ENCODE assay signal across 9 mouse cellular contexts in genomic region chr12:108274313-108274595, GRCm38 (mm10). TPM values are rescaled to one million over a fixed set of nuclear protein-coding genes. Genes with fewer than 3 reads are reported as not detected.
DNase-seq lines count a peak whose midpoint lies in the region; ATAC-seq and TF ChIP-seq lines count a peak whose summit lies in the region.
"Had no signal": no experiment of that assay in that cellular context is flagged by ENCODE, and none has a peak within 500 bp of the region (broad histone marks: within the 10 kb centered on the region; RNA-seq: fewer than 3 reads in every experiment).

No protein-coding gene starts in this region.

- WGBS in kidney, adult 2 months, result 2% methylated on average over 35 of the region's 35 CpGs
- under 1% methylated on average over 35 of the region's 35 CpGs for WGBS in hindbrain, embryonic 10.5 days
- under 1% methylated on average over 27 of the region's 35 CpGs for WGBS in midbrain, embryonic 12.5 days

- no peak overlapping the region for H3K27ac ChIP-seq in kidney, adult 2 months (ENCODE audit: insufficient read depth, low read depth, low read length)
- H3K27ac ChIP-seq in hindbrain, embryonic 10.5 days, result peak overlapping the region; percentile 97
- peak overlapping the region; percentile 81 for H3K27ac ChIP-seq in midbrain, embryonic 12.5 days (replicated peaks)

- peak overlapping the region; percentile 65 for H3K4me3 ChIP-seq in kidney, adult 2 months (ENCODE audit: insufficient read depth, low read depth, low read length)
- H3K4me3 ChIP-seq in hindbrain, embryonic 10.5 days, result peak overlapping the region; percentile 91
- peak overlapping the region; percentile 86 for H3K4me3 ChIP-seq in midbrain, embryonic 12.5 days

- no peaks in the 10 kb centered on the region for H3K9me3 ChIP-seq in hindbrain, embryonic 10.5 days
- no peaks in the 10 kb centered on the region for H3K9me3 ChIP-seq in midbrain, embryonic 12.5 days

- no peak for DNase-seq in kidney, adult 2 months
- no peak for DNase-seq in kidney, adult 8-10 months
- peak; percentile 47 to 51 for DNase-seq in cerebellum, postnatal 10 days
- no peak for DNase-seq in hindbrain, embryonic 10.5 days (ENCODE audit: low spot score)
- no peak for DNase-seq in frontal cortex, postnatal 14 days (ENCODE audit: low spot score in 2 of 2)
- DNase-seq in left cerebral cortex, postnatal 10 days (ENCODE audit: extremely low spot score in 1 of 2, low spot score in 2 of 2), result no peak
- DNase-seq in adrenal gland, postnatal 36 days, result no peak

- TF ChIP-seq POLR2A in kidney, adult 2 months (IDR thresholded peaks at IDR 0.05; ENCODE audit: low read depth, low read length), result no peak

- H3K27me3 ChIP-seq in kidney, adult 2 months (replicated peaks; ENCODE audit: control insufficient read depth, insufficient read depth, low read length), result no peaks in the 10 kb centered on the region
- H3K27me3 ChIP-seq in hindbrain, embryonic 10.5 days (ENCODE audit: insufficient read depth, poor library complexity, severe bottlenecking), result no peaks in the 10 kb centered on the region; the same call in 1 of the 2 replicates
- peaks cover 5% of the 10 kb centered on the region; the same call in 1 of the 2 replicates for H3K27me3 ChIP-seq in midbrain, embryonic 12.5 days

- no peak for TF ChIP-seq CTCF in kidney, adult 2 months (conservative IDR thresholded peaks at IDR 0.05; ENCODE audit: insufficient read depth, insufficient read length, low read depth, low read length)

- no peaks in the 10 kb centered on the region for H3K36me3 ChIP-seq in kidney, adult 2 months (ENCODE audit: control insufficient read depth, insufficient read depth, low read length)
- H3K36me3 ChIP-seq in hindbrain, embryonic 10.5 days, result peaks cover 28% of the 10 kb centered on the region
- H3K36me3 ChIP-seq in midbrain, embryonic 12.5 days, result 0 out of 2 replicates have a peak, but pooled peaks cover 7% of the 10 kb centered on the region

- H3K4me2 ChIP-seq in midbrain, embryonic 12.5 days (replicated peaks), result peak overlapping the region; percentile 99

- H3K4me1 ChIP-seq in kidney, adult 2 months (ENCODE audit: control insufficient read depth, insufficient read depth, low read length), result peaks cover 25% of the 10 kb centered on the region
- peaks cover 98% of the 10 kb centered on the region for H3K4me1 ChIP-seq in hindbrain, embryonic 10.5 days (replicated peaks)
- H3K4me1 ChIP-seq in midbrain, embryonic 12.5 days, result peaks cover 84% of the 10 kb centered on the region

- ATAC-seq in midbrain, embryonic 12.5 days (ENCODE audit: low FRiP score, low read depth), result no peak

- peak overlapping the region; percentile 95 for H3K9ac ChIP-seq in midbrain, embryonic 12.5 days (replicated peaks)

- intact Hi-C loops in left cerebral cortex, postnatal 10 days (cut with DNase I), result loop anchor here (5.0 kb wide), 1 partner anchor 67 kb away; no protein-coding TSS in a partner anchor

RNA-seq across cellular contexts. Expression of gene Ccdc85c, which starts 1.0 kb away (rescaled TPM):
- 15.7 and 19.4 TPM in 2 replicates for polyA plus RNA-seq in kidney, adult 2 months (2012; rRNA removed)
- polyA plus RNA-seq in hindbrain, embryonic 10.5 days (2016; fragmentation: Nextera tagmentation; extraction: Ambion mirVana), result 14.3 and 16.0 TPM in 2 replicates
- 17.0 and 21.6 TPM in 2 replicates for polyA plus RNA-seq in midbrain, embryonic 12.5 days (2016; fragmentation: Nextera tagmentation; extraction: Ambion mirVana)
- total RNA-seq in left cerebral cortex, postnatal 10 days (2021), result 10 to 100 TPM; 58.9 to 59.6 TPM
- total RNA-seq in adrenal gland, postnatal 36 days (2021), result 10 to 100 TPM; 21.6 to 28.8 TPM

RNA-seq across cellular contexts. Expression of gene Hhipl1, which starts 31.8 kb away (rescaled TPM):
- polyA plus RNA-seq in kidney, adult 2 months (2012; rRNA removed), result 0.31 and 0.42 TPM in 2 replicates
- polyA plus RNA-seq in hindbrain, embryonic 10.5 days (2016; fragmentation: Nextera tagmentation; extraction: Ambion mirVana), result 3.0 and 3.2 TPM in 2 replicates
- 5.0 and 6.2 TPM in 2 replicates for polyA plus RNA-seq in midbrain, embryonic 12.5 days (2016; fragmentation: Nextera tagmentation; extraction: Ambion mirVana)
- total RNA-seq in left cerebral cortex, postnatal 10 days (2021), result 1 to 10 TPM; 7.6 to 7.8 TPM
- under 1 TPM; 0.76 to 0.86 TPM for total RNA-seq in adrenal gland, postnatal 36 days (2021)
- total RNA-seq: neutrophil, adult 5-6 weeks had no signal

RNA-seq across cellular contexts. Expression of gene Cyp46a1, which starts 59.9 kb away (rescaled TPM):
- polyA plus RNA-seq in kidney, adult 2 months (2012; rRNA removed), result 4.1 and 5.1 TPM in 2 replicates
- polyA plus RNA-seq in hindbrain, embryonic 10.5 days (2016; fragmentation: Nextera tagmentation; extraction: Ambion mirVana), result 17.8 and 19.1 TPM in 2 replicates
- polyA plus RNA-seq in midbrain, embryonic 12.5 days (2016; fragmentation: Nextera tagmentation; extraction: Ambion mirVana), result 21.8 and 24.1 TPM in 2 replicates
- 100 to 1,000 TPM; 159 to 168 TPM for total RNA-seq in left cerebral cortex, postnatal 10 days (2021)
- 1 to 10 TPM in 1 of 2 experiments, under 1 TPM in 1; 0.99 to 2.0 TPM for total RNA-seq in adrenal gland, postnatal 36 days (2021)
- total RNA-seq: neutrophil, adult 5-6 weeks had no signal

Comparison
In these comparisons a context has a peak if more than half of its experiments do, and no peak if none do; other contexts are left out.
1. DNase-seq: peak in cerebellum, postnatal 10 days (2 of 2); none in kidney, adult 2 months (single experiment), kidney, adult 8-10 months (0 of 2), hindbrain, embryonic 10.5 days (single experiment), frontal cortex, postnatal 14 days (0 of 2), left cerebral cortex, postnatal 10 days (0 of 2) and adrenal gland, postnatal 36 days (0 of 2).
2. Peak in every context shown above with its lines, with median percentiles within 50 percentile points of each other: H3K4me3 ChIP-seq.